Mouse (Mus musculus): ENCODE results near the gene Pgrmc2. TPM values are rescaled to one million over a fixed set of nuclear protein-coding genes. Genes with fewer than 3 reads are reported as not detected.

Gene Pgrmc2
- polyA plus RNA-seq, 1 experiment from 2014 or later: 26.7 TPM

DNA sequence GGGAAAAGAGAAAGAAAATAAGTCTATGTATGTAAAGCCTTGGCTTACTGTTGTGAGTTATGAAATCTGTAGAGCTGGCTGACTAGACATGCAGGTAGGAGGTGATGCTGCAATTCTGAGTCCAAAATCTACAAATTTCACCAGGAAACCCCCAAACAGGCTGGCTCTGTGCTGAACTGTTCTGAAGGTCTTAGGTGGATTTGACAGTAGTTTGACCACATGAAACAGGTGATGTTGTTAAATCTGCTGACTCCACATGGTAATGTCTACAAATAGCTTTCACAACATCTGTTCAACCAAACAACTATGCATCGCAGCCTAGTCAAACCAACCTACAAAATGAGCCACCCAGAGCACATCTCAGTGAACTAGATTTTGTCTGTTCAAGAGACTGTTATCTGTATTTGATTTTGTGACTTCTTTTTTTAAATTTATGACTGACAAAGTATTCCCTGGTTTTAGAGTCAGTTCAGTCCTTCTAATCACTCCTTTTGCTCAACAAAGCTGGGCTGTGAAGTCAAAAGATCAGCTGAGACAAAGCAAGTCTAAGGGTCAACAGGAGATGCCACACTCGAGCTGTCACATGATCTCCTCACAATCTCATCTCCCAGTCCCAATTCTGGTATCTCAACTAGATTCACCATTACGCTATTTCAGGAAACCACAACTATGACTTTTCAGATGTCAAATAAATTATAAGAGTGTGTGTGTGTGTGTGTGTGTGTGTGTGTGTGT lies 20.8 kb downstream of the Pgrmc2 start:
- no peak for ATAC-seq (replicated peaks)
- Histone ChIP-seq H3K9ac (no peak overlapping the region), H3K27me3 (replicated peaks) (no peaks in the 10 kb centered on the region), H3K9me3 (no peaks in the 10 kb centered on the region), H3K4me1 (no peaks in the 10 kb centered on the region), H3K4me3 (no peak overlapping the region), H3K36me3 (replicated peaks) (peaks cover 3% of the 10 kb centered on the region), H3K27ac (no peak overlapping the region), H3K4me2 (no peak overlapping the region)
- 90% methylated on average over 3 of the region's 3 CpGs for WGBS

DNA sequence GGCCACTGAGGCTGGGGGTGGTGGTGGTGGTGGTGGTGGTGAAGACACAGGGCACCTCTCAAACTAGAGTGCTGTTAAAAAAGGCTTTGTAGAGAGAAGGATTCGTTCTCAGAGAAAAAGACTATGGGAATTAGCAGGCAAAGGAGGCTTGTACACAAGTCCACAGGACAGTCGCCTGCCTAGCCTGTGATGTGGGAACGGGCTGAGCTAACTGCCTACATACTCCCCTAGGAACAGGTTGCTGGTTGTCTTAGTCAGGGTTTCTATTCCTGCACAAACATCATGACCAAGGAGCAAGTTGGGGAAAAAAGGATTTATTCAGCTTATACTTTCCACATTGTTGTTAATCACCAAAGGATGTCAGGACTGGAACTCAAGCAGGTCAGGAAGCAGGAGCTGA lies 23.6 kb downstream of the Pgrmc2 start:
- Histone ChIP-seq H3K4me1 (no peaks in the 10 kb centered on the region), H3K36me3 (replicated peaks) (no peaks in the 10 kb centered on the region; the same call in 1 of the 2 replicates), H3K27ac (no peak overlapping the region), H3K27me3 (replicated peaks) (no peaks in the 10 kb centered on the region), H3K9ac (no peak overlapping the region), H3K4me3 (no peak overlapping the region), H3K4me2 (no peak overlapping the region), H3K9me3 (no peaks in the 10 kb centered on the region)
- WGBS: 93% methylated on average over 3 of the region's 3 CpGs
- ATAC-seq (replicated peaks): no peak

DNA sequence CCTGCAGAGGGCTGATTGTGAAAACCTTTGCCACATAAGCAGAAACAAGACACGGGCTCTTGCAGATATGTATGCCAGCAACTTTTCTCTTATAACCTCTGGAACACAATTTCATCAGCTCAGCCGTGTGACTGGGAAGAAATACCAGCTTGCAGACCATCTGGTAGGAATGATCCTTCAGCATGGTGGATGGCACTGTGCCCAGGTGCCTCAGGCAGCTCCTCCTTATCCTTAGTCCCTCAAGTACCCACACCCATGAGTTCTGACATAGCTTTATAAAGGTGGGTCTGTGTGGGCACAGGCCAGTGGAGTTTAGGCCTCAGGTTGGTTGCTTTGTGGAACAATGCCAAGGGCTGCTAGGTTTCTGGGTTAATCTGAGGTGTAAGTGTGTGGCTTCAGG lies 24.5 kb downstream of the Pgrmc2 start:
- Histone ChIP-seq H3K4me3 (no peak overlapping the region), H3K4me2 (no peak overlapping the region), H3K9me3 (no peaks in the 10 kb centered on the region), H3K27ac (no peak overlapping the region), H3K4me1 (no peaks in the 10 kb centered on the region), H3K36me3 (replicated peaks) (no peaks in the 10 kb centered on the region), H3K9ac (no peak overlapping the region), H3K27me3 (replicated peaks) (no peaks in the 10 kb centered on the region)
- ATAC-seq (replicated peaks): 0 out of 2 replicates have a peak, but pooled peaks have one; percentile 56
- WGBS: 78% methylated on average over 2 of the region's 2 CpGs

DNA sequence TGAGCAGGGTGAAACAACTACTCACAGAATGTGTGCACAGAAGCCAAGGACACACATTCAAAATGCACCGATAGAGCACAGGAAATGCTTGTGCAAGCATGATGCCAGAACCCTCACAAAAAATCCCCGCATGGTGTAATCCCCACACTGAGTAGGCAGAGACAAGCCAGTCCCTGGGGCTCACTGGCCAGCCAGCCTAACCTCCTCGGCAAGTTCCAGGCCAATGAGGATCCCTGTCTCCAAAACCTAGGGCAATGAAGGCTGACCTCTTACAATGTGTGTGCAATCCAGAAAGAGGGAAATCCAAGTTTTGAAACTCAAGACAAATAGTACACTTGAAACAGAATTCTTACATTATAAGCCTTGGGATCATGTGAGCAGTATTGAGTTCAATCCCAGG lies 29.5 kb downstream of the Pgrmc2 start:
- Histone ChIP-seq H3K27me3 (replicated peaks) (no peaks in the 10 kb centered on the region), H3K9ac (no peak overlapping the region), H3K4me1 (no peaks in the 10 kb centered on the region), H3K27ac (no peak overlapping the region), H3K4me2 (no peak overlapping the region), H3K9me3 (no peaks in the 10 kb centered on the region), H3K4me3 (no peak overlapping the region), H3K36me3 (replicated peaks) (no peaks in the 10 kb centered on the region)
- no peak for ATAC-seq (replicated peaks)
- 90% methylated on average over 3 of the region's 3 CpGs for WGBS

DNA sequence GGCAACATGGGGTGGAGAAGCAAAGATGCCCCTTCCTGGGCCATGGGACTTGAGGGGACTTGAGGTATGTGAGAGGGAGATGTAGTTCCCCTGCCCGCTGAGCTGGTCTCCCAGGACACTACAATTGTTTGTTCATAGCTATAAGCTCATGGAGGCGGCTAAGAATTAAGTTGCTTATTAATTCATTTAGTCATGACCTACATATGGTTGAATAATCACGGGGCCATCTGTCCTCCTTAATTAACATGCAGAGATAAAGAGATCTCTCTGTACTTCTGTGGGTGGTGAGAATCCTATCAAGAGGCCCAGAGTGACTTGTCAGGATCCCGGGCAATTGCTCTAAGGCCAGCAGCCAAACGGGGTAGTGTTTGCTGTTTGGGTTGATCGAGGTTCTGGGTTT lies 35.0 kb downstream of the Pgrmc2 start:
- WGBS: 68% methylated on average over 6 of the region's 6 CpGs
- no peak overlapping the region for H3K4me2 ChIP-seq

DNA sequence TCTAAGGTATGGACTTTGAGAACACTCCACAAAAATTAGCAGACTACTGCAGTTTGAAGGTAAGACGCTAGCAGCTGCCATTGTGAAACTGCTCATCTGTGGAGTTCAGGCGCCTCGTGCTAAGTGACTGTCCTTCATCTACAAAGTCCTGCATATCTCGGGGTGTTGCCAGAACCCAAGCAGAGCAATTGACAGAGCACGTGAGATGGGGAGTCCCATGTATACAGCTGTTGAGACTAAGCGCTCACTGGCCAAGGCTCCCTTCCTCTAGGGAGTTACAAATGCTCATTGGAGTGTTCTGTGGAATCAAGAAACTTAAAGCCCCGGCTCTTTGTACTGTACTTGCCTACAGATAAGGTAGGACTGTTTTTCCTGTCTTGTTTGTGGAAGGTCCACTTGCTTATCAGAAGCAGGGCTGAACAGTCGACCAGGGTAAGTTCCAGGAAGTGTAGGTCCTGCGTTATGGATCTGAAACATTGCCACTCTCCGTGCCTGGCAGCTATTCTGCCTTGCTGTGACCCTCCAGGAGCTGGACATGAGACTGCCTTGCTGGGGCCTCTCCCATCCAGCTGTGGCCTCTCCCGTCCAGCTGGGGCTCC lies 39.0 kb downstream of the Pgrmc2 start:
- no peak for ATAC-seq (replicated peaks)
- no peak overlapping the region for H3K27ac ChIP-seq
- no peak overlapping the region for H3K9ac ChIP-seq
- H3K4me2 ChIP-seq: no peak overlapping the region
- H3K9me3 ChIP-seq: no peaks in the 10 kb centered on the region
- no peak overlapping the region for H3K4me3 ChIP-seq
- H3K4me1 ChIP-seq: no peaks in the 10 kb centered on the region
- no peaks in the 10 kb centered on the region for H3K27me3 ChIP-seq (replicated peaks)
- 76% methylated on average over 11 of the region's 11 CpGs for WGBS
- no peaks in the 10 kb centered on the region for H3K36me3 ChIP-seq (replicated peaks)

More for the DNA sequence above, 35.0 kb downstream of the Pgrmc2 start:
- Histone ChIP-seq H3K4me1 (no peaks in the 10 kb centered on the region), H3K27me3 (replicated peaks) (no peaks in the 10 kb centered on the region), H3K9ac (no peak overlapping the region), H3K36me3 (replicated peaks) (no peaks in the 10 kb centered on the region), H3K27ac (no peak overlapping the region), H3K4me3 (no peak overlapping the region), H3K9me3 (no peaks in the 10 kb centered on the region)
- no peak for ATAC-seq (replicated peaks)

DNA sequence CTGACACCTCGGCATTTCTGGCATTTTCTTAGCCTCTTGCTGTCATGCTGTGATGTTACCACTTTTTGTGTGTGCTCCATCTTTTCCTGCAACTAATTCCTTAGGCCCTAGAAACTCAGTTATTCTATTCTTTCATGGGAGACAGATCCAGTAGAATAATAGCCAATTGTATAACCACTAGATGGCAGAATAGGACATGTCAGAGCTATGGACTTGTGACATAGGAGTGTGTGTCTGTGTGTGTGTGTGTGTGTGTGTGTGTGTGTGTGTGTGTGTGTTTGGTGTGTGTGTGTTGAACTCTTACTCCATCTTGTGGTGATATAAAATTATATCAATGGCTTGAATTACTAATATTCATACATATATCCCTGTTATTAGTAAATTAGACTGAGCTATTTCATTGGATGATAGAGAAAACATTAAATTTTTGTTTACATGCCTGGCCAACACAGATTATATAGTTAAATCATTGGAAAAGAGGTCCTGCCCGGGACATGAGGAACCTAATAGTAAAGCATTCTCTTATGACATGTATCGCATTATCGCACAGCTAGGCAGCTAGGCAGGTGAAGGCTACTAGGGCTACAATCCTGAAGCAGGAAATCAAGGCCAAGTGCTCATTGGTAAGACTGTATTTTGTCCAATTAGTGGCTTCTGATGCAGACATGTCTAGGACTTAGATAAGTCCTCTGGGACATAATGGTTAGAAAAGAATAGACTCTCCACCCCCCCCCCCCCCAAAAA lies 40.5 kb downstream of the Pgrmc2 start:
- WGBS: 78% methylated on average over 4 of the region's 4 CpGs

DNA sequence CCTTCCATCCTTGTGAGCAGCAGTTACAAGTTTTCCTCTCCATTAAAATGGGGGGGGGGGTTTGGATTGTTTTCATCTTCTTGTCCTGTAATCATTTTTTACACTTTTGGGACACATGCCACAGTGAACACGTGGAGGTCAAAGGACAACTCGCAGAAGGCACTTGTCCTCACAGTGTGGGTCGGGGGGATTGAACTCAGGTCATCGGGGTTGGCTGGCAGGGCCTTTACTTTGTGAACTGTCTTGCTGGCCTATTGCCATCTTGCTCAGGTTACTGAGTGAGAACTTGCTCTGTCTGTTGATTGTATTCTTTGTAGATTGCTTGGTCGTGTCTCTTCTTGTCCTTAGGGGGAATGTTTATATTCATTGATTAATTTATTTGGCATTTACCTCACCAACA lies 41.6 kb downstream of the Pgrmc2 start:
- no peak for ATAC-seq (replicated peaks)
- Histone ChIP-seq H3K4me2 (no peak overlapping the region), H3K36me3 (replicated peaks) (no peaks in the 10 kb centered on the region), H3K27me3 (replicated peaks) (no peaks in the 10 kb centered on the region), H3K9ac (no peak overlapping the region), H3K4me1 (no peaks in the 10 kb centered on the region), H3K9me3 (no peaks in the 10 kb centered on the region), H3K4me3 (no peak overlapping the region), H3K27ac (no peak overlapping the region)
- WGBS: 75% methylated on average over 5 of the region's 5 CpGs

More for the DNA sequence above, 40.5 kb downstream of the Pgrmc2 start:
- Histone ChIP-seq H3K4me2 (no peak overlapping the region), H3K9me3 (no peaks in the 10 kb centered on the region), H3K27me3 (replicated peaks) (no peaks in the 10 kb centered on the region), H3K9ac (no peak overlapping the region), H3K27ac (no peak overlapping the region), H3K36me3 (replicated peaks) (no peaks in the 10 kb centered on the region), H3K4me1 (no peaks in the 10 kb centered on the region), H3K4me3 (no peak overlapping the region)
- peak; percentile 91 for ATAC-seq (replicated peaks)

DNA sequence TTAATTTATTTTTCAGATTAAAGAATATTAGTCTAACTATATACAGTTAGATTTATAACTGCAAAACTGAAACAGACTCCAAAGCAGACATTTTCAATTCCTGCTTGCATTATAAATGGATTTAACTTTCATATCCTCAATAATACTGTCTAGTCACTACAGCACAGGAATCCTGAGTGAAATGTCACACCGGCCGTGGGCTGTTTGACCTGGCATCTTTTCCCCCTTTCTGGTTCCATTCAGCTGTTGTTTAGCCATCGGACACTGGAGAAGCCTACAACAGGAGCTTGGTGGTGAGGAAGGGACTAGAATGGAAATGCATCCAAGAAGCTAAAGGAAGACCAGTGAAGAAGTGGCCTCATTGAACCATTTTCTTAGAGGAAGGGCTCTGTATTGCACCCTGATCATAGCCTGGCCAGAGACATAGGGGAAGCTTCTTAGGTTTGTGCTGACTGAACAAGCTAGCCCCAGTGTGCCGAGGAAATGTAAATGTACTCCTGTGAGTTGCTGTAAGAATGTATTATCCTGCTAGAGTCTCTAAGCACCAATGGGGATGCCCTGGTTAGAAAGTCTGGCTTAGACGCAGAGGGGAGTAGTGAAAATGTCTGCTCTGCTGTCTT lies 44.4 kb downstream of the Pgrmc2 start:
- H3K27me3 ChIP-seq (replicated peaks): no peaks in the 10 kb centered on the region
- H3K36me3 ChIP-seq (replicated peaks): no peaks in the 10 kb centered on the region
- H3K9me3 ChIP-seq: no peaks in the 10 kb centered on the region
- no peak overlapping the region for H3K4me3 ChIP-seq
- no peaks in the 10 kb centered on the region for H3K4me1 ChIP-seq
- WGBS: 56% methylated on average over 5 of the region's 5 CpGs
- H3K4me2 ChIP-seq: no peak overlapping the region
- H3K27ac ChIP-seq: no peak overlapping the region
- H3K9ac ChIP-seq: no peak overlapping the region
- ATAC-seq (replicated peaks): no peak

DNA sequence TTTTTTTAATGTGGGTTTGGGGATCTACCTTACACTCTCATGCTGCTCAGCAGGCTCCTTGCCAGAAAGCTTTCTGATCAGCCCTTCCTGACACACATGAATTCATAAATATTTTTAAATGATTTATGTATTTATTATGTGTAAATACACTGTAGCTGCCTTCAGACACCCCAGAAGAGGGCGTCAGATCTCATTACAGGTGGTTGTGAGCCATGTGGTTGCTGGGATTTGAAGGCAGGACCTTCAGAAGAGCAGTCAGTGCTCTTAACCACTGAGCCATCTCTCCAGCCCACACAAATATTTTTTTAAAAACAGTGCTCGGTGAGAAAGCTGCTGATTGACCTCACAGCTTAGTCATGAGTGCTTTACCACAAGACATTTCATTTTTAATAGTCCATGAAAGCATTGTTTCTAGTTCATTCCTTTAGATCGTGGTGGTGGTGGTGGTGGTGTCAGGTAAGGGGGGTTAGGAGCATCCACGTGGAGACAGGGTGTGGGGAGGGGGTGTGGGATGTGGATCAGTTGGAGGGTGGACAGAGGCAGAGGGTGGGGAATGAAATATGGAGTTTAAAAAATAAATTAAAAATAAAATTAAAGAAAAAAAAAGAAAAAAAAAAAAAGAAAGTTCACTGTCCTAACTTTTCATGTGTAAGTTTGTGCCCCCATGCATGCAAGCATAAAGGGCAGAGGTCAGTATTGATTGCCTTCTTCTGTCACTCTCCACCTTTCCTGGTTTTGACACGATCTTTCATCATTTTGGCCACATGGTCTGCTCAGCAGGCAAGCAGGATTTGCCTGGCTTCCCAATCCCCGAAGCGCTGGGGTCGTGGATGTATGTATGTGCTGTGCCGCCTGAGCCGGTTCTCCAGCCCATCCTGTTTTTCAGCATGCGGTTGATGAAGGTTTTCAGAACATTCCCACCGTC lies 51.3 kb downstream of the Pgrmc2 start:
- 79% methylated on average over 12 of the region's 12 CpGs for WGBS
- Histone ChIP-seq H3K9me3 (no peaks in the 10 kb centered on the region), H3K36me3 (replicated peaks) (no peaks in the 10 kb centered on the region), H3K4me3 (no peak overlapping the region), H3K4me1 (no peaks in the 10 kb centered on the region), H3K27ac (no peak overlapping the region), H3K27me3 (replicated peaks) (no peaks in the 10 kb centered on the region), H3K4me2 (no peak overlapping the region), H3K9ac (no peak overlapping the region)
- ATAC-seq (replicated peaks): no peak

DNA sequence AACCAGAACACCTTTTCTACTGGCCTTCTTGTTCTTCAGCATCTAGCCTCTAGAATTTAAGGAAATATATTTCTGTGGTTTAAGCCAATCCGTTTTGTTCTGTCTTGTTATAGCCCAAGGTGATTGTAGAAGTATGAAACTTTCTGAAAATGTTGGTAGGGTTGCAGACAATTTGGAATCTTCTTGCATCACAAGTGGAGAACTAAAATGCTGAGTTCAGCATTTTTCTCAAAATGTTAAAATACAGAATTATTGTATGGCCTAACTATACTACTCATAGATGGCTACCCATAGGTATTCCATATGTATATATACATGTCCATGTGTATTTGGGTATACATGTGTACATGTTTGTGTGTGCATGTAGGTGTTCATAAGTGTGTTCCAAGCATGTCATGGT lies 52.1 kb downstream of the Pgrmc2 start:
- H3K36me3 ChIP-seq (replicated peaks): no peaks in the 10 kb centered on the region
- H3K4me3 ChIP-seq: no peak overlapping the region
- no peaks in the 10 kb centered on the region for H3K27me3 ChIP-seq (replicated peaks)
- H3K4me2 ChIP-seq: no peak overlapping the region
- H3K9me3 ChIP-seq: no peaks in the 10 kb centered on the region
- no peak for ATAC-seq (replicated peaks)
- no peak overlapping the region for H3K9ac ChIP-seq
- WGBS: 83% methylated on average over 1 of the region's 1 CpGs
- no peaks in the 10 kb centered on the region for H3K4me1 ChIP-seq
- no peak overlapping the region for H3K27ac ChIP-seq
